Mouse (Mus musculus): Measurements from ENCODE around the gene Derl3. TPM values are rescaled to one million over a fixed set of nuclear protein-coding genes. Genes with fewer than 3 reads are reported as not detected.

Gene Derl3
- polyA plus RNA-seq, 1 experiment = 5.9 TPM

DNA sequence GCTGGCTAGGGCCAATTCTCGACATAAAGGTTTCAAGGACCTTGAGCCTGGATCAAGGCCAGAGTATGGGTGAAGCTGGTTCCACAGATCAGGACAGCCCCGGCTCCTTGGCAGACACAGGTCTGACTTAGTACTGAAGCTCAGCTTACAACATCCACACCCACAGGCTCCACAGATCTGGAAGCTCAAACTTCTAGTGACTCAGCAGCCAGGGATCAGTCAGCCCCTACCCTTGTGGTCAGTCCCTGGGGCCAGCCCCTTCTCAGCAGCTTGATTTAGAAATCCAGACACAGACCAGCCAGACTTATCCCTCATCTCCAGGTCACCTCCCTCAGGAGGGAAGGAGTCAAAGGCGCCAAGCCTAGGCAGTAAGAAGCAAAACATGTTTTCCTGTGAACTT, 5.6 kb downstream of the Derl3 start:
- TF ChIP-seq CTCF (IDR thresholded peaks at IDR 0.05; ENCODE audit: extremely low read depth, insufficient read depth, low read length) = no peak
- no peak for TF ChIP-seq POLR2A (IDR thresholded peaks at IDR 0.05; ENCODE audit: extremely low read depth, insufficient read depth, low read length)
- no peak overlapping the region for H3K4me3 ChIP-seq (ENCODE audit: insufficient read depth, low read length)
- H3K27ac ChIP-seq (ENCODE audit: insufficient read depth, low read length) = no peak overlapping the region
- H3K4me1 ChIP-seq (ENCODE audit: control insufficient read depth, insufficient read depth, low read length) = peaks cover 3% of the 10 kb centered on the region

GRCm38 (mm10) chr10:75904391-75904790, 11.2 kb downstream of the Derl3 start:
- Histone ChIP-seq H3K27ac (ENCODE audit: insufficient read depth, low read length) (no peak overlapping the region), H3K4me3 (ENCODE audit: insufficient read depth, low read length) (no peak overlapping the region), H3K4me1 (ENCODE audit: control insufficient read depth, insufficient read depth, low read length) (no peaks in the 10 kb centered on the region)
- TF ChIP-seq CTCF (IDR thresholded peaks at IDR 0.05; ENCODE audit: extremely low read depth, insufficient read depth, low read length) = no peak
- TF ChIP-seq POLR2A (IDR thresholded peaks at IDR 0.05; ENCODE audit: extremely low read depth, insufficient read depth, low read length) = no peak

- Histone ChIP-seq H3K4me1 (ENCODE audit: control insufficient read depth, insufficient read depth, low read length) (no peaks in the 10 kb centered on the region), H3K4me3 (ENCODE audit: insufficient read depth, low read length) (no peak overlapping the region), H3K27ac (ENCODE audit: insufficient read depth, low read length) (no peak overlapping the region)
- TF ChIP-seq CTCF (IDR thresholded peaks at IDR 0.05; ENCODE audit: extremely low read depth, insufficient read depth, low read length) (no peak), POLR2A (IDR thresholded peaks at IDR 0.05; ENCODE audit: extremely low read depth, insufficient read depth, low read length) (no peak)
Observed at GRCm38 (mm10) chr10:75906882-75907281, 13.7 kb downstream of the Derl3 start.

GRCm38 (mm10) chr10:75910698-75911097, 17.5 kb downstream of the Derl3 start:
- TF ChIP-seq POLR2A (IDR thresholded peaks at IDR 0.05; ENCODE audit: extremely low read depth, insufficient read depth, low read length) (no peak), CTCF (IDR thresholded peaks at IDR 0.05; ENCODE audit: extremely low read depth, insufficient read depth, low read length) (no peak)
- no peak overlapping the region for H3K27ac ChIP-seq (ENCODE audit: insufficient read depth, low read length)
- H3K4me1 ChIP-seq (ENCODE audit: control insufficient read depth, insufficient read depth, low read length) = no peaks in the 10 kb centered on the region
- no peak overlapping the region for H3K4me3 ChIP-seq (ENCODE audit: insufficient read depth, low read length)

DNA sequence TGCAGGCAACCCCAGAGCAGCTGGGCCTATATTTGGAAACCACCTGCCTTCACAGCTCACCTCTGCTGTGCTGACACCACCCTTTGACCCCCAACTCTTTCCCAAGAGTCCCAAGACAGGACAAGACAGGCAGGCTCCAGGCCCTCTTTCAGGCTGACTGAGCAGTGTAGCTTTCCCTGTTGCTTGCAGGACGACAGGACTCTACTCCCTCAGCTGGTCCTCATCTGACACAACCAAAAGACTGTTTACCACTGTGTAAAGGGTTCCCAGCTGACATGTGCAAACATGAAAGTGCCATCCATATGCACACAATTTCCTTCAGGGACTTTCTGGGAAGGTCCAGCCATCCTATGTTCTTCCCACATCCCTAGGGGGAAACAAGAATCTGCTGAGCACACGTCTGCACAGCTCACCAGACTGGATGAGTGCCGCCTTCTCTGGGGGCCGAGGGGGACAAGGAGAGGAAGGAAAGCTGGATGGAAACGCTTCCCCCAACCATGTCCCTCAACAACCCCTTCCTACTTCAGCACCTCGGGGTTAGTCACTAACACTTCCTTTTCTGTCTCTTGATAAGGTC, 19.9 kb downstream of the Derl3 start:
- Histone ChIP-seq H3K4me1 (ENCODE audit: control insufficient read depth, insufficient read depth, low read length) (peaks cover 3% of the 10 kb centered on the region), H3K4me3 (ENCODE audit: insufficient read depth, low read length) (no peak overlapping the region), H3K27ac (ENCODE audit: insufficient read depth, low read length) (no peak overlapping the region)
- TF ChIP-seq POLR2A (IDR thresholded peaks at IDR 0.05; ENCODE audit: extremely low read depth, insufficient read depth, low read length) = no peak
- TF ChIP-seq CTCF (IDR thresholded peaks at IDR 0.05; ENCODE audit: extremely low read depth, insufficient read depth, low read length) = no peak

- TF ChIP-seq POLR2A (IDR thresholded peaks at IDR 0.05; ENCODE audit: extremely low read depth, insufficient read depth, low read length) (no peak), CTCF (IDR thresholded peaks at IDR 0.05; ENCODE audit: extremely low read depth, insufficient read depth, low read length) (no peak)
- Histone ChIP-seq H3K27ac (ENCODE audit: insufficient read depth, low read length) (no peak overlapping the region), H3K4me3 (ENCODE audit: insufficient read depth, low read length) (no peak overlapping the region), H3K4me1 (ENCODE audit: control insufficient read depth, insufficient read depth, low read length) (peaks cover 5% of the 10 kb centered on the region)
Observed at GRCm38 (mm10) chr10:75915557-75915956, 22.3 kb downstream of the Derl3 start.

- peaks cover 5% of the 10 kb centered on the region for H3K4me1 ChIP-seq (ENCODE audit: control insufficient read depth, insufficient read depth, low read length)
- H3K4me3 ChIP-seq (ENCODE audit: insufficient read depth, low read length) = no peak overlapping the region
- TF ChIP-seq POLR2A (IDR thresholded peaks at IDR 0.05; ENCODE audit: extremely low read depth, insufficient read depth, low read length) = no peak
- no peak for TF ChIP-seq CTCF (IDR thresholded peaks at IDR 0.05; ENCODE audit: extremely low read depth, insufficient read depth, low read length)
- no peak overlapping the region for H3K27ac ChIP-seq (ENCODE audit: insufficient read depth, low read length)
Observed at GRCm38 (mm10) chr10:75916840-75917239, 23.6 kb downstream of the Derl3 start.

DNA sequence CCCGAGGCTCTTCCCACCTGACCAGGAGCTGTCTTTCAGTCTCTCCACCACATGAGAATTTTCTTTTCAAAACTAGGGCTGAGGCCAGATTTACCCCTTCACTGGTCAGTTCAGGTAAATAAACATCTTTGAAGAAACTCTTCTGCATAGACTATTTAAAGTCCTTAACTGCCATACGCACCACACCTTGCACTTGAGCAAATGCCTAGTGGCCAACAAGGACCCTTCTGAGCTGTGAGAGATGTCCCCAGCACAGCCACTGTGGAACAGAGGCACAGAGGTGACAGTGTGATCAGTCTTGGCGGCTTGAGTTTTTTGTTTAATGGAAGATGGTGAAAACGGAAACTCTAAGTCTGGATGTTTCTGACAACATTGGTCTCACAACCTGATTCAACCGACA, 25.8 kb downstream of the Derl3 start:
- H3K4me3 ChIP-seq (ENCODE audit: insufficient read depth, low read length) = no peak overlapping the region; the same call in 1 of the 2 replicates
- H3K27ac ChIP-seq (ENCODE audit: insufficient read depth, low read length) = no peak overlapping the region
- peaks cover 5% of the 10 kb centered on the region for H3K4me1 ChIP-seq (ENCODE audit: control insufficient read depth, insufficient read depth, low read length)
- TF ChIP-seq POLR2A (IDR thresholded peaks at IDR 0.05; ENCODE audit: extremely low read depth, insufficient read depth, low read length) = no peak
- TF ChIP-seq CTCF (IDR thresholded peaks at IDR 0.05; ENCODE audit: extremely low read depth, insufficient read depth, low read length) = no peak

- Histone ChIP-seq H3K4me3 (ENCODE audit: insufficient read depth, low read length) (peak within 1 kb of the TSS; percentile 58), H3K27ac (ENCODE audit: insufficient read depth, low read length) (peak within 1 kb of the TSS; percentile 96), H3K4me1 (ENCODE audit: control insufficient read depth, insufficient read depth, low read length) (peaks cover 4% of the 10 kb centered on the region)
- peak; percentile 86; the same call in 1 of the 2 replicates for TF ChIP-seq POLR2A (IDR thresholded peaks at IDR 0.05; ENCODE audit: extremely low read depth, insufficient read depth, low read length)
- TF ChIP-seq CTCF (IDR thresholded peaks at IDR 0.05; ENCODE audit: extremely low read depth, insufficient read depth, low read length) = no peak
Observed at GRCm38 (mm10) chr10:75921026-75921725, 28.0 kb downstream of the Derl3 start, which contains the start of gene Smarcb1. TSS of gene Smarcb1 (minus strand) at chr10:75921617.
